ENCODE assay signal across 18 mouse cellular contexts in genomic region chr3:114229501-114229900, GRCm38 (mm10).
DNase-seq lines count a peak whose midpoint lies in the region.
"Had no signal": no experiment of that assay in that cellular context is flagged by ENCODE, and none has a peak within 500 bp of the region (broad histone marks: within the 10 kb centered on the region; RNA-seq: fewer than 3 reads in every experiment).

No protein-coding gene starts in this region.

- DNase-seq in layer of hippocampus, adult 18-20 months (ENCODE audit: low spot score in 2 of 2) = peak; percentile 3 to 62
- no peak for DNase-seq in layer of hippocampus, postnatal 10 days (ENCODE audit: low spot score in 2 of 2)
- peak; percentile 16 for DNase-seq in NIH3T3 (ENCODE audit: low read depth)
- peak; percentile 22 for DNase-seq in adrenal gland, postnatal 14 days
- DNase-seq in layer of hippocampus, adult 9-10 months (ENCODE audit: low spot score) = peak; percentile 5
- DNase-seq in left cerebral cortex, adult 11 months (ENCODE audit: low spot score) = no peak
- DNase-seq in heart, adult 9 months (ENCODE audit: low spot score in 2 of 2) = no peak
- DNase-seq: cerebellum, adult 2 months; cerebellum, postnatal 25 days; gastrocnemius, postnatal 14 days; heart, adult 2 months; heart, postnatal 4 days; kidney, postnatal 4 days; liver; lung, postnatal 36 days; midbrain, embryonic 14.5 days; right cerebral cortex, postnatal 25 days; spleen, adult 18-20 months had no signal

Comparison
In these comparisons a context has a peak if more than half of its experiments do, and no peak if none do; other contexts are left out.
1. DNase-seq: peak in layer of hippocampus, adult 18-20 months (2 of 2), NIH3T3 (single experiment), adrenal gland, postnatal 14 days (single experiment) and layer of hippocampus, adult 9-10 months (single experiment); none in layer of hippocampus, postnatal 10 days (0 of 2), left cerebral cortex, adult 11 months (single experiment) and heart, adult 9 months (0 of 2).